Mouse (Mus musculus): ENCODE data around the gene Rad54l.
A peak's percentile ranks its signal among the peaks of the same experiment; 100 is the strongest.

Rad54l gene

GRCm38 (mm10) chr4:116070116-116070515, 53.4 kb downstream of the Rad54l start:
- DNase-seq: no peak

- no peak for DNase-seq
These were observed 59.6 kb downstream of the Rad54l start for GRCm38 (mm10) chr4:116063855-116064254.

GRCm38 (mm10) chr4:116059012-116059726, 64.3 kb downstream of the Rad54l start:
- no peak for DNase-seq

GRCm38 (mm10) chr4:116057559-116057958, 65.9 kb downstream of the Rad54l start:
- DNase-seq: no peak

GRCm38 (mm10) chr4:116053399-116053961, 70.0 kb downstream of the Rad54l start, which contains the start of gene Nsun4:
Gene Nsun4, minus strand, starts transcription at chr4:116053876.
- DNase-seq: peak; percentile 94

- peak; percentile 73 to 80 for DNase-seq
These were observed 70.8 kb downstream of the Rad54l start for GRCm38 (mm10) chr4:116052526-116053293.

GRCm38 (mm10) chr4:116049211-116049610, 74.3 kb downstream of the Rad54l start:
- DNase-seq: no peak

GRCm38 (mm10) chr4:116048130-116048920, 75.2 kb downstream of the Rad54l start:
- no peak for DNase-seq

- DNase-seq: no peak
These were observed 75.8 kb downstream of the Rad54l start for GRCm38 (mm10) chr4:116047681-116048080.

- no peak for DNase-seq
These were observed 76.9 kb downstream of the Rad54l start for GRCm38 (mm10) chr4:116046604-116047003.

Measured in kidney, postnatal 36 days (tissue).